Mouse (Mus musculus) E14TG2a.4 (cell line): ENCODE results near the gene Chmp2a.
A peak's percentile ranks its signal among the peaks of the same experiment; 100 is the strongest.

Source experiments
- H3K27me3 ChIP-seq: 2 replicates; pipeline ENCODE4 v1.6.1; 2014; ENCODE audit warnings: low read length, control low read depth; ENCODE audit not compliant: insufficient read depth
- H3K36me3 ChIP-seq: 2 replicates; pipeline ENCODE4 v1.6.1; 2014; ENCODE audit warnings: low read length, control low read depth; ENCODE audit not compliant: insufficient read depth
- H3K4me1 ChIP-seq: replicated peaks from 2 replicates; pipeline ENCODE4 v1.6.1; 2014; ENCODE audit warnings: low read depth, low read length, control low read depth
- H3K4me3 ChIP-seq: replicated peaks from 2 replicates; pipeline ENCODE4 v1.5.1; 2014; ENCODE audit warnings: mild to moderate bottlenecking, low read length
- H3K9me3 ChIP-seq: 2 replicates; pipeline ENCODE4 v1.6.1; 2014; ENCODE audit warnings: low read length, control low read depth
- CTCF ChIP-seq: conservative IDR thresholded peaks from 2 replicates; pipeline ENCODE4 v1.5.1; 2014; ENCODE audit warnings: low read length
- NANOG ChIP-seq: IDR thresholded peaks from 2 replicates; pipeline ENCODE4 v1.6.1; 2014; ENCODE audit warnings: borderline replicate concordance, low read length, mixed read lengths
- POU5F1 ChIP-seq: IDR thresholded peaks from 2 replicates; pipeline ENCODE4 v1.6.1; 2014; ENCODE audit warnings: low read length, borderline replicate concordance

The Chmp2a gene

DNA sequence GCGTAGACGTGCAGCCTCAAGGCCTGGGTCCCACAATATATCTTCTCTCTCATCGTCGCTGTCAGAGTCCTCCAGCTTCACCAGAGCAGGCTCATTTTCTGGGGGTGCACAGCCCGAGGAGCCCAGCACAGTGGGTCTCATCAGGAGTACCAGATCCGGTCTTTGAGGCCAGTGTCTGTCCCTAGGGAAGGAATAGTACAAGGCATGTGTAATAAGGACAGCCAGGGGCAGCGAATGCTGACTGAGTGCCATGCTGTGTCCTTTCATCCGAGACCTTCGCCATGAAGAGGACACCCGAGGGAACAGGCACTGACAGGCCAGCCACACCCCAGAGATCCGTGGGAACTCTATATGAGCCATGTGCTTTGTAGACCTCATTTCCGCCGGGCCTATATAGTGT, 18.4 kb upstream of the Chmp2a start:
- peaks cover 47% of the 10 kb centered on the region for H3K4me1 ChIP-seq
- no peaks in the 10 kb centered on the region for H3K27me3 ChIP-seq
- peaks cover 16% of the 10 kb centered on the region; the same call in 1 of the 2 replicates for H3K36me3 ChIP-seq
- no peak overlapping the region for H3K4me3 ChIP-seq
- TF ChIP-seq POU5F1 (no peak), CTCF (no peak), NANOG (no peak)
- H3K9me3 ChIP-seq, result no peaks in the 10 kb centered on the region

- Histone ChIP-seq H3K27me3 (peaks cover 28% of the 10 kb centered on the region), H3K4me3 (no peak overlapping the region), H3K36me3 (peaks cover 6% of the 10 kb centered on the region; the same call in 1 of the 2 replicates), H3K9me3 (no peaks in the 10 kb centered on the region), H3K4me1 (peaks cover 34% of the 10 kb centered on the region)
- TF ChIP-seq NANOG (no peak), CTCF (peak; percentile 74), POU5F1 (no peak)
Observed at GRCm38 (mm10) chr7:13046084-13046483, 11.5 kb upstream of the Chmp2a start.

- Histone ChIP-seq H3K9me3 (no peaks in the 10 kb centered on the region), H3K4me3 (peak overlapping the region; percentile 83), H3K4me1 (peaks cover 52% of the 10 kb centered on the region), H3K36me3 (peaks cover 15% of the 10 kb centered on the region), H3K27me3 (peaks cover 28% of the 10 kb centered on the region)
- TF ChIP-seq CTCF, result no peak
- TF ChIP-seq POU5F1, result no peak
- no peak for TF ChIP-seq NANOG
Observed at GRCm38 (mm10) chr7:13044254-13044625, 9.6 kb upstream of the Chmp2a start.

DNA sequence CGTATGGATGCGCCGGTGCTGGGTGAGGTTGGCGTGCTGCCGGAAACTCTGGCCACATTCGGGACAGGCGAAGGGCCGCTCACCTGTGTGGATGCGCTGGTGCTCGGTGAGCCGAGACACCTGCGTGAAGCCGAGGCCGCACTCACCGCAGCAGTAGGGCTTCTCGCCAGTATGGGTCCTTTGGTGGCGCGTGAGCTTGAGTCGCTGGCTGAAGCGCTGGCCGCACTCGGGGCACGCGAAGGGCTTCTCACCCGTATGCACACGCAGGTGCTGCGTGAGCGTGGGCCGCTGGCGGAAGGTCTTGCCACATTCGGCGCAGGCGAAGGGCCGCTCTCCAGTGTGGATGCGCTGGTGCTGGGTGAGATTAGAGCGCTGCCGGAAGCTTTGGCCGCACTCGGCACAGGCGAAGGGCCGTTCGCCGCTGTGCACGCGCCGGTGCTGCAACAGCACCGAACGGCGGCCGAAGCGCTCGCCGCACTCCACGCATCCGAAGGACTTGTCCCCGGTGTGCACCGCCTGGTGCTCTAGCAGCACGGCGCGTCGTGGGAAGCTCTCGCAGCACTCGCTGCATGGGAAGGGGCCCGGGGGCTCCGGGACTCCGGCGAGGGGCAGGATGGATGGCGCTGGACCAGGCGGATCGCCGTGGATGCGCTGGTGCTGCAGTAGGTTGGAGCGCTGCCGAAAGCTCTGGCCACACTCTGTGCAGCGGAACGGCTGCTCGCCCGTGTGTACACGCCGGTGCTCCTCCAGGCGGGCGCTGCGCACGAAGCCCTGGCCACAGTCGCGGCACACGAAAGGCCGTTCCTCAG, 9.0 kb upstream of the Chmp2a start:
- no peak for TF ChIP-seq CTCF
- TF ChIP-seq POU5F1, result no peak
- TF ChIP-seq NANOG, result no peak
- Histone ChIP-seq H3K9me3 (no peaks in the 10 kb centered on the region), H3K4me3 (peak overlapping the region; percentile 83), H3K36me3 (peaks cover 15% of the 10 kb centered on the region), H3K4me1 (peaks cover 58% of the 10 kb centered on the region), H3K27me3 (peaks cover 28% of the 10 kb centered on the region)

DNA sequence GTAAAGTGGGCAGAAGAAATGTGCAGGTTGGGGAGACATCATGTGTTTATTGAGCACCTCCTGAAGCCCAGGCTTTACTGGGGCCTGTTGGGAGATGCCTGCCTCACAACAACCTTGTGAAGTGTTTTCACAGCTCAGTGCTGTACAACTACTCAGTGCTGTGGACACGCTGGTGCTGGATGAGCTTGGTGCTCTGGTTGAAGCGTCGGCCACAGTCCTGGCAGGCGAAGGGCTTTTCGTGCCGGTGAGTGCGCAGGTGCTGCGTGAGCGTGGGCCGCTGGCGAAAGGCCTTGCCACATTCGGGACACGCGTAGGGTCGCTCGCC, 8.5 kb upstream of the Chmp2a start:
- no peaks in the 10 kb centered on the region for H3K9me3 ChIP-seq
- peak overlapping the region; percentile 83 for H3K4me3 ChIP-seq
- H3K36me3 ChIP-seq, result peaks cover 15% of the 10 kb centered on the region
- peaks cover 28% of the 10 kb centered on the region for H3K27me3 ChIP-seq
- H3K4me1 ChIP-seq, result peaks cover 59% of the 10 kb centered on the region
- no peak for TF ChIP-seq NANOG
- TF ChIP-seq CTCF, result no peak
- no peak for TF ChIP-seq POU5F1

DNA sequence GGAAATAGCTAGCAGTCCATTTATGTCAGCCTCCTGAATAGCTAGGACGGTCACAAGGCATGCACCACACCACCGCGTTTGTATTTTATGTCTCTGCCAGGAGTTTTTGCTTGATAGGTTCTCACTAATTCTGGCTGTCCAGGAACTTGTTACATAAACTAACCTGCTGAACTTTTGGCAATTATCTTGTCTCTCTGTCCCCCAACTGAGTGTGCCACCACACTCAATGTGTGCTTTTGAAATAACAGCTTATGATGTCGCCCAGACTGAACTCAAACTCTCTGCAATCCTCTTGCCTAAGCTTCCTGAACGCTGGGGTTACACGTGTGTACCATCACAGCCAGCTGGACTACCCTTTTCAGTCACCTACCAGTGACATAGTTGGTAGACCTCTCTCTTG, 7.9 kb upstream of the Chmp2a start:
- H3K9me3 ChIP-seq, result no peaks in the 10 kb centered on the region
- peaks cover 59% of the 10 kb centered on the region for H3K4me1 ChIP-seq
- no peak overlapping the region for H3K4me3 ChIP-seq
- H3K36me3 ChIP-seq, result peaks cover 15% of the 10 kb centered on the region
- TF ChIP-seq CTCF (no peak), POU5F1 (no peak), NANOG (no peak)
- peaks cover 28% of the 10 kb centered on the region for H3K27me3 ChIP-seq

GRCm38 (mm10) chr7:13041256-13041655, 6.6 kb upstream of the Chmp2a start:
- H3K27me3 ChIP-seq, result peaks cover 28% of the 10 kb centered on the region
- no peaks in the 10 kb centered on the region for H3K9me3 ChIP-seq
- peaks cover 24% of the 10 kb centered on the region for H3K36me3 ChIP-seq

DNA sequence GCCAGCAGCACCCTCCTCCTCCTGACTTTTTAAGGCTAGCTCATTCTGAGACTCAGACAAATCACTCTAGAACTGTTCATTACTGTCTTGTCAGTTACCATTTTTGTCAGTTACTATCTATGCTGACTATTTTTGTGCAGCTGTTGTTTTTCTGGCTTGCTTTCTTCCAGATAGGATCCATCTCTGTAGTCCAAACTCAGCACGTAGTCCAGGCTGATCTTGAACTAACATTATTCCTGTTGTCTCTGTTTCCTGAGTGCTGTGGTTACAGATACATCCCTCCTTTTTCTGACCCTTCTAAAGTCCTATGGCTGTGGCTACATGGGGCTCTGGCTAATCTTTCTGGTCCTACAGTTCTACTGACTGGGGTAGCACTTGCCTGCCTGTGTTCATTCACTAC, 4.6 kb upstream of the Chmp2a start:
- peaks cover 74% of the 10 kb centered on the region for H3K4me1 ChIP-seq
- peaks cover 39% of the 10 kb centered on the region for H3K36me3 ChIP-seq
- peak overlapping the region; percentile 89 for H3K4me3 ChIP-seq
- no peaks in the 10 kb centered on the region for H3K9me3 ChIP-seq
- TF ChIP-seq CTCF, result no peak
- peaks cover 15% of the 10 kb centered on the region for H3K27me3 ChIP-seq

More at GRCm38 (mm10) chr7:13041256-13041655, 6.6 kb upstream of the Chmp2a start:
- no peak overlapping the region for H3K4me3 ChIP-seq
- TF ChIP-seq CTCF (no peak), POU5F1 (no peak), NANOG (no peak)
- H3K4me1 ChIP-seq, result peaks cover 68% of the 10 kb centered on the region
